ENCODE assay signal across 9 mouse cellular contexts in the genomic region with DNA sequence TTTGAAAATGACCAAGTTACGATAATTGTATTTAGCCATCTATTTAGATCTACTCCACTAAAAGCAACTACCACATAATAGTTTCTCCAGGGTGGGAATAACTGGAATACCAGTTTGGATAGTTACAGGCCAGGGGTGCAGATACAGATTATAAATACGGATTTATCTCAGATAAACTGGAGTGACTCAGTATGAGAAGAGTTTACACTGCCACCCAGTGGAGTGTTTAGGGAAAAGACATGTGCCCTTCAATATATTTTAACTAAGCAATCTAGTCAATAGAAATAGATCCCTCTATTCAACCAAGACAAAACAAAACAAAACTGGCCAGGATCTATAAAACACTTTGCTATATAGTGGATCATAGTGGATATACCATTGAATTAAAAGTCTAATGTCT. TPM values are rescaled to one million over a fixed set of nuclear protein-coding genes. Genes with fewer than 3 reads are reported as not detected.
A peak's percentile ranks its signal among the peaks of the same experiment; 100 is the strongest.
DNase-seq lines count a peak whose midpoint lies in the region; ATAC-seq lines count a peak whose summit lies in the region.
"Had no signal": no experiment of that assay in that cellular context is flagged by ENCODE, and none has a peak within 500 bp of the region (broad histone marks: within the 10 kb centered on the region; RNA-seq: fewer than 3 reads in every experiment).

No protein-coding gene starts in this region.

- 59% methylated on average over 2 of the region's 2 CpGs for WGBS in kidney, embryonic 15.5 days
- WGBS in embryonic facial prominence, embryonic 14.5 days: 63% methylated on average over 2 of the region's 2 CpGs
- WGBS in hindbrain, embryonic 12.5 days: 62% methylated on average over 2 of the region's 2 CpGs

- DNase-seq in adrenal gland, adult 2 months: peak; percentile 9
- no peak for DNase-seq in adrenal gland, postnatal 25 days
- DNase-seq in kidney, adult 9 months: peak; percentile 73
- peak; percentile 55 for DNase-seq in A20 (ENCODE audit: low read depth, low spot score)
- DNase-seq in embryonic facial prominence, embryonic 14.5 days (ENCODE audit: low spot score): peak; percentile 64
- peak; percentile 6 for DNase-seq in naive thymus-derived CD4-positive, alpha-beta T cell, adult 2 months (ENCODE audit: low read depth)

- H3K27me3 ChIP-seq in kidney, embryonic 15.5 days: no peaks in the 10 kb centered on the region
- no peaks in the 10 kb centered on the region for H3K27me3 ChIP-seq in embryonic facial prominence, embryonic 14.5 days (replicated peaks; ENCODE audit: control insufficient read depth, insufficient read depth, low read length)
- no peaks in the 10 kb centered on the region for H3K27me3 ChIP-seq in hindbrain, embryonic 12.5 days
- H3K27me3 ChIP-seq: embryonic facial prominence, embryonic 15.5 days had no signal

- H3K9ac ChIP-seq in kidney, embryonic 15.5 days: no peak overlapping the region
- no peak overlapping the region for H3K9ac ChIP-seq in embryonic facial prominence, embryonic 14.5 days (ENCODE audit: low read depth, low read length)
- H3K9ac ChIP-seq in hindbrain, embryonic 12.5 days: no peak overlapping the region
- H3K9ac ChIP-seq: embryonic facial prominence, embryonic 15.5 days had no signal

- no peak overlapping the region for H3K4me3 ChIP-seq in kidney, embryonic 15.5 days (replicated peaks)
- no peak overlapping the region for H3K4me3 ChIP-seq in embryonic facial prominence, embryonic 14.5 days (ENCODE audit: low read depth, low read length)
- no peak overlapping the region for H3K4me3 ChIP-seq in hindbrain, embryonic 12.5 days
- H3K4me3 ChIP-seq: embryonic facial prominence, embryonic 15.5 days had no signal

- no peak for ATAC-seq in kidney, embryonic 15.5 days (replicated peaks; ENCODE audit: low FRiP score)
- no peak for ATAC-seq in embryonic facial prominence, embryonic 14.5 days (ENCODE audit: low read depth)
- ATAC-seq in hindbrain, embryonic 12.5 days (ENCODE audit: low FRiP score): no peak

- no peak overlapping the region for H3K4me2 ChIP-seq in kidney, embryonic 15.5 days
- no peak overlapping the region for H3K4me2 ChIP-seq in embryonic facial prominence, embryonic 14.5 days (ENCODE audit: low read depth, low read length)
- no peak overlapping the region for H3K4me2 ChIP-seq in hindbrain, embryonic 12.5 days (replicated peaks)
- H3K4me2 ChIP-seq: embryonic facial prominence, embryonic 15.5 days had no signal

- peaks cover 2% of the 10 kb centered on the region for H3K4me1 ChIP-seq in kidney, embryonic 15.5 days
- no peaks in the 10 kb centered on the region for H3K4me1 ChIP-seq in embryonic facial prominence, embryonic 14.5 days (ENCODE audit: control insufficient read depth, insufficient read depth, low read length)
- H3K4me1 ChIP-seq in hindbrain, embryonic 12.5 days: no peaks in the 10 kb centered on the region
- H3K4me1 ChIP-seq: embryonic facial prominence, embryonic 15.5 days had no signal

- no peaks in the 10 kb centered on the region for H3K36me3 ChIP-seq in kidney, embryonic 15.5 days
- no peaks in the 10 kb centered on the region for H3K36me3 ChIP-seq in embryonic facial prominence, embryonic 14.5 days (ENCODE audit: control insufficient read depth, insufficient read depth, low read length)
- H3K36me3 ChIP-seq in hindbrain, embryonic 12.5 days: no peaks in the 10 kb centered on the region
- H3K36me3 ChIP-seq: embryonic facial prominence, embryonic 15.5 days had no signal

- H3K9me3 ChIP-seq in kidney, embryonic 15.5 days (replicated peaks): no peaks in the 10 kb centered on the region
- H3K9me3 ChIP-seq in embryonic facial prominence, embryonic 14.5 days (ENCODE audit: control insufficient read depth, low read length): no peaks in the 10 kb centered on the region
- H3K9me3 ChIP-seq in hindbrain, embryonic 12.5 days (replicated peaks): no peaks in the 10 kb centered on the region
- H3K9me3 ChIP-seq: embryonic facial prominence, embryonic 15.5 days had no signal

- no peak overlapping the region for H3K27ac ChIP-seq in kidney, embryonic 15.5 days
- H3K27ac ChIP-seq in embryonic facial prominence, embryonic 14.5 days (replicated peaks; ENCODE audit: low read depth, low read length): no peak overlapping the region
- H3K27ac ChIP-seq in hindbrain, embryonic 12.5 days: no peak overlapping the region
- H3K27ac ChIP-seq: embryonic facial prominence, embryonic 15.5 days had no signal

RNA-seq across cellular contexts. Expression of gene Trpd52l3, which starts 24.7 kb away (rescaled TPM):
- total RNA-seq in adrenal gland, adult 2 months (2021): not detected
- not detected in 2 replicates for polyA plus RNA-seq in adrenal gland, adult 2 months (2012; rRNA removed)
- total RNA-seq in adrenal gland, postnatal 25 days (2021): not detected in 2 replicates
- not detected in 2 replicates for polyA plus RNA-seq in kidney, embryonic 15.5 days (2015; fragmentation: Nextera tagmentation; extraction: Ambion mirVana)
- polyA plus RNA-seq in embryonic facial prominence, embryonic 14.5 days (2014; fragmentation: Nextera tagmentation; extraction: Ambion mirVana): not detected in 2 replicates
- not detected in 2 replicates for polyA plus RNA-seq in hindbrain, embryonic 12.5 days (2016; fragmentation: Nextera tagmentation; extraction: Ambion mirVana)
- polyA plus RNA-seq: embryonic facial prominence, embryonic 15.5 days had no signal

RNA-seq across cellular contexts. Expression of gene Uhrf2, which starts 51.5 kb away (rescaled TPM):
- total RNA-seq in adrenal gland, adult 2 months (2021): 10 to 100 TPM; 31.1 to 40.6 TPM
- 18.9 and 20.9 TPM in 2 replicates for polyA plus RNA-seq in adrenal gland, adult 2 months (2012; rRNA removed)
- total RNA-seq in adrenal gland, postnatal 25 days (2021): 48.1 and 56.1 TPM in 2 replicates
- polyA plus RNA-seq in kidney, embryonic 15.5 days (2015; fragmentation: Nextera tagmentation; extraction: Ambion mirVana): 85.3 and 87.5 TPM in 2 replicates
- polyA plus RNA-seq in embryonic facial prominence, embryonic 14.5 days (2014; fragmentation: Nextera tagmentation; extraction: Ambion mirVana): 64.4 and 66.7 TPM in 2 replicates
- polyA plus RNA-seq in hindbrain, embryonic 12.5 days (2016; fragmentation: Nextera tagmentation; extraction: Ambion mirVana): 83.7 and 92.6 TPM in 2 replicates

RNA-seq across cellular contexts. Expression of gene Il33, which starts 53.9 kb away (rescaled TPM):
- 10 to 100 TPM; 20.2 to 24.0 TPM for total RNA-seq in adrenal gland, adult 2 months (2021)
- polyA plus RNA-seq in adrenal gland, adult 2 months (2012; rRNA removed): 1.7 and 2.2 TPM in 2 replicates
- 9.0 and 12.9 TPM in 2 replicates for total RNA-seq in adrenal gland, postnatal 25 days (2021)
- polyA plus RNA-seq in kidney, embryonic 15.5 days (2015; fragmentation: Nextera tagmentation; extraction: Ambion mirVana): 41.7 and 45.2 TPM in 2 replicates
- polyA plus RNA-seq in embryonic facial prominence, embryonic 14.5 days (2014; fragmentation: Nextera tagmentation; extraction: Ambion mirVana): 11.2 and 12.3 TPM in 2 replicates
- 1.7 and 1.8 TPM in 2 replicates for polyA plus RNA-seq in hindbrain, embryonic 12.5 days (2016; fragmentation: Nextera tagmentation; extraction: Ambion mirVana)
